Mouse (Mus musculus): Measurements from ENCODE around the gene Card11.

The Card11 gene

DNA sequence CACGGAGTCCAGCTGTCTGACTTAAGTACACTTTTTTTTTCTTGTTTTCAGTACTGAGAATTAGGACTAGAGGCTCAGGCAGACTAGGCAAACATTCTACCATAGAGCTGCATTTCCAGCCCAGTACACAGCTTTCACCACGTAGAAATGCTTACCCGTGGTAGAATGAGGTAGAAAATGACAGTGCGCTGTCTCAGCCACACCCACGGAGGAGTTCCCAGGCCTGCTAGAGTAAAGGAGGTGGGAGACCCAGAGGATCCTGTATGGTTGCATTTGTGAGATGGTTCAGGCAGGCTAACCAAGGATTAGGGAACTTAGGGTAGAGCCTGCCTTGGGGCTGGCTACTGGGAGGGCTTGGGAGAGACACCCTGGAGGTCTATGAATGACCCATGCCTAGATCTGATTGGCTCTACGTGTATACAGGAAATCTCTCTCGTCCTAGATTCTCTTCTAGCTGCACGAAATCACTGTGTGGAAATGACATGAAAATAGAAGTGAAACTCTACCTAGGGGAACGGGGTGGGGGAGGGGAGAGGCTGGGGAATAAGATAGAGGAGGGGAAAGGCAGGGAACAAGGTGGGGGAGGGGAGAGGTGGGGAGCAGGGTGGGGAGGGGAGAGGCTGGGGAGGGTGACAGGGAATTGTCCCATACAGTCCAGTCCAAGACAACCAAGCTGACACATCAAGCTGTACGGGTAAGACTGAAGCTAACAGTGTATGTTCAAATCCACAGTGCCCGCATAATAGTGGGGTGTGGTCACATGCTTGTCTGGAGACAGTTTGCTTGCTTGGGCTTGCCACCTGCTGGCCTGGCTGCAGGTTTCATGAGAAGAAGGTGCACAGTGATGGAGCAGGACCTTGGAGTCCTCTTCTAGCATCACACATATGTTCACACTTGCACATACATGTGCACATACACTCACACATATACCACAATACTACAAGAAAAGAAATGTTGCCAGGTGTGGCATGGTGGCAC, 8.0 kb downstream of the Card11 start:
- no peak for DNase-seq (ENCODE audit: low read depth)

DNA sequence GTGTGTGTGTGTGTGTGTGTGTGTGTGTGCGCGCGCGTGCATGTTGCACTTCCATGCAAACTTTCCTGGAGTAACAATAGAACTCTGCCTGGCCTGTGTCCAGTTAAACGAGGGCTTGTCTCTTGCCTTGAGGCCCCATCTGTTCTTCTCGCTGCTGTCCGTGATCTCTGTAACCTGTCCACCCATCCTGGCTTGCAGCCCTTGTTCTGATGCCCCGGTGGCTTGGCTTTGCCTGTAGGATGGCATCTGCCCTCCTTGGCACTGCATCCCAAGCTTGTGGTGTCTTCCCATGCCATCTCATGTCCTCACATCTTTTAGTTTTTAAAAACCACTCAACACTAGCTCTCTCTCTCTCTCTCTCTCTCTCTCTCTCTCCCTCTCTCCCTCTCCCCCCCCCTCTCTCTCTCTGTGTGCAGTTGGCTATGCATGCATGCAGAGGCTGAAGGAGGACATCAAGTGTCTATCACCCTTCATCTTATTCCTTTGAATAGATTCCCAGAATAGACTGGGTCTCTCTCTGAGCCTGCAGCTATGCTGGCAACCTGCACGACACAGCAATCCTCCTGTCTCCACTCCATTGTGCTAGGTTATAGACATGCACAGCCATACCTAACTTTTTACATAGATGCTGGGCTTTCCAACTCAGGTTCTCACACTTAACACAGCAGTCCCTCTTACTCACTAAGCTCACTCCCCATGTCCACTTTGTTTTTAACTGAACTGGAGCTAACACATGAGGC, 14.9 kb downstream of the Card11 start:
- DNase-seq (ENCODE audit: low read depth), result no peak

DNA sequence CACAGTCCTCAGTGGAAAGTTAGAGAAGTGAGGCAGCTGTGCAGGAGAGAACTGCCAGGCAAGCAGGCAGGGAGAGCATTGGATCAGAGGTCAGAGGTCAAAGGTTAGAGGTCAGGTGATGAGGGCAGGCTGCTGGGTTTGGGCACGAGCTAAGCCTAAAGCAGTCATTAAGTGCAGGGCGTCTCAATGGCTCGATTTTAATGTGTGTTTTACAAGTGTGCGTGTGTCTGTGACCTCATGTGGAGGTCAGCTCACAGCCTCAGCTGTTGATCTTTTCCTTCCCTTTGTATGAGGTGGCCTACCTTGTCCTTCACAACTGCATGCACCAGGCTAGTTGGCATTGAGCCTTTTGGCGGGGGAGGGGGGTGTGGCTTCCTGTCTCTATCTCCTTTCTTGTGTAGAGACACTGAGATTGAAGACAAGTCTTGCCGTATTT, 19.0 kb downstream of the Card11 start:
- peak; percentile 53 for DNase-seq (ENCODE audit: low read depth)

DNA sequence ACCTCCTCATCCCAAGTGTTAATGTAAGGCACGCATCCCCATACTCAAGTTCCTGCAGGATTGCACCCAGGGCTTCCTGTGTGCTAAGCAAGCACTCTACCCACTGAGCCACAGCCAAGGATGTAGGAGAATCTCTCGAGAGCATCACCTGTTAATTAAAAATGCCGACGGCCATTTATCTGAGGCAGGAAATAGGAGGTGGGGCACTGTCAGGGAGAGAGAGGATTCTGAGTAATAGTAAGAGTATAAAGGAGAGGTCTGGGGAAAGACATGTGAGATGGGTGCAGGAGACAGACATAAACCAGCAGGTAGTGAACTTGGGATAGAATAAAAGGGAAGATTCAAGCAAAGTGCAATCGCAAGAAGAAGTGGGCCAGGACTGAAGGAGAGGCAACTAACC, 19.6 kb downstream of the Card11 start:
- no peak for DNase-seq (ENCODE audit: low read depth)

DNA sequence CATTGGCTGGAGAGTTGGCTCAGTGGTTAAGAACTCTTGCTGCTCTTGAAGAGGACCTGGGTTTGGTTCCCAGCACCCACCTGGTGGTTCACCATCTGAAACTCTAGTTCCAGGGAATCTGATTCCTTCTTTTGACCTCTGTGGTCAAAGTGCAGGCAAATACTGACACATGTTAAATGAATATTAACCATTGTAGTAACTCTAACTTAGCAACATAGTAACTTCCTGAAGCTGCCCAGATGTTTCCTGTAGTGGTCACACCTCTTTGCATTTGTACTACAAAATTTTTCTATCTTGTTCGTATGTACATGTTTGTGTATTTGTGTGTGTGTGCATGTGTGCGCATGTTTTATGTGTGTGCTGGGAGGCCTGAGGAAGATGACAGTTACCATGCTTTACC, 20.3 kb downstream of the Card11 start:
- peak; percentile 66 for DNase-seq (ENCODE audit: low read depth)

DNA sequence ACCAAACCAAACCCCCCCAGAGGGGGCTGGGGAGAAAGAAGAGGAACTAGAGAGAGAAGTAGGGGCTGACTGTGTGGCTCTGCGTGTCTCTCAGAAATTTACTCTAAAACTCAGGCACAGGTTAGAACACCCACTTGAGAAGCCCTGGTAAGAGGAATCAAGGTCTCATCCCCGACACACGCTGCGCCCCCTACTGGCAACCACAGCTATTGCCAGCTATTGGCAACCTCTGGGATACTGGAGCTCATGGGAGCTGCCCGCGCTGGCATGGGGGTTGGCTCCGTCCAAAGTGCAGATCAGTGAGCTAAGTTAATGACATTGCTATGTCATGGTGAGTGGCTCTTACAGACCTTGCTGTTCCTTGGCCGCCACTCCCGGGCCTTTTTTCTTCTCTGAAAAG, 37.4 kb downstream of the Card11 start:
- DNase-seq (ENCODE audit: low read depth), result peak; percentile 28

DNA sequence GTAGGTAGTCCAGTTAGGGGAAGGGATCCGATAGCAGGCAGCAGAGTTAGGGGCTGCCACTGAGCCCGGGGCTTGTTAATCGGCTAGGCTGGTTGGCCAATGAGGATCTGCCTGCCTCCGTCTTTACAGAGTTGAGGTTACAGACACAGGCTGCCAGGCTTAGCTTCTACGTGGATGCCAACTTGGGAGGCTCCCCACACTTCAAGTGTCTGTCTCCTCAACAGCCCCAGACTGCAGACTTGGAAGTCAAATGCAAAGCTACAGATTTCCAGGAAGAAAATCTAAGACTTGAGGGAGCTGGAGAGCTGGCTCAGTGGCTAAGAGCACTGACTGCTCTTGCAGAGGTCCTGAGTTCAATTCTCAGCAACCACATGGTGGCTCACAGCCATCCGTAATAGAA, 39.6 kb downstream of the Card11 start:
- DNase-seq (ENCODE audit: low read depth), result no peak

DNA sequence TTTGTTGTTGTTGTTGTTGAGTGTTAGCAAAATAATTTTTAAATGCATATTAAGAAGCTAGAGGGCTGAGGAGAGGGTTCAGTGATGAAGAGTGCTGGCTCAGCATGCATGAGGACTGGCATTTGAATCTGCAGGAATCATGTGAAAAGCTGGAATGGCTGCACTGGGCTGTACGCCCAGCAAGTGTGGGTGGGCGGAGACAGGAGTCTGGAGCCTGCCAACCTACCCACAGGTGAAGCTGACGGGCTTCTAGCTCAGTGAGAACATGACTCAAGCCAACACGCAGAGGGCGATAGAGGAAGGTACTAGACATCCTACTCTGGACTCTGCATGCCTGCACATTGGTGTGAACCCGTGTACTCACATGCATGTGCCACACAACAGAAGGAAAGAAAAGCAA, 41.2 kb downstream of the Card11 start:
- DNase-seq (ENCODE audit: low read depth), result no peak

DNA sequence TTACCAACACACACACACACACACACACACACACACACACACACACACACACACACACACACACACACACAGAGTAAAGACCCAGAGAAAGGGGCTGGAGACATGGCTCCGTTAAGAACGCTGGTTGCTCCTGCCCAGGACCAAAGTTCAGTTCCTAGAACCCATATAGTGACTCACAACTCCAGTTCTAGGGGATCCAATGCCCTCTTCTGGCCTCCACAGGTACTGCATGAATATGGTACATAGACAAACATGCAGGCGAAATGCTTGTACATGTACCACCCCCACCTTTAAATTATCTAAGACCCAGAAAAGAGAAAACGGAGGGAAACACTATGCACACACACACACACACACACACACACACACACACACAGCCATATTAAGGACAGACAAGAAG, 43.3 kb downstream of the Card11 start:
- peak; percentile 21 for DNase-seq (ENCODE audit: low read depth)

DNA sequence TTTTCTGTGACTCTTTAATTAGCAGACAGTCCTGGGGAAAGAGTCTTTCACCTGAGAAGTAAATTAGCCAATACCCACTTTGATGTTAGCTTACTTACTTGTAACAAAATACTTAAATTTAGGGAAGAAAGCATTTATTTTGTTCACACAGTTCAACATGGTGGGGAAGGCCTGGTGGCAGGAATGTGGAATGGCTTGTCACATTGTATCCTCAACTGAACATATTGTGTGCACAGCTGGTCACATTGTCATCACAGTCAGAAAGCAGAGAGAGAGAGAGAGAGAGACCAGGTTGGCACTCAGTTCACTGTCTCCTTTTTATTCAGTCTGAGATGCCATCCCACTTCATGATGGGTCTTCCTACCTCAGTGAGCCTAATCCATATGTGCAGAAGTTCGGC, 44.7 kb downstream of the Card11 start:
- DNase-seq (ENCODE audit: low read depth), result no peak

DNA sequence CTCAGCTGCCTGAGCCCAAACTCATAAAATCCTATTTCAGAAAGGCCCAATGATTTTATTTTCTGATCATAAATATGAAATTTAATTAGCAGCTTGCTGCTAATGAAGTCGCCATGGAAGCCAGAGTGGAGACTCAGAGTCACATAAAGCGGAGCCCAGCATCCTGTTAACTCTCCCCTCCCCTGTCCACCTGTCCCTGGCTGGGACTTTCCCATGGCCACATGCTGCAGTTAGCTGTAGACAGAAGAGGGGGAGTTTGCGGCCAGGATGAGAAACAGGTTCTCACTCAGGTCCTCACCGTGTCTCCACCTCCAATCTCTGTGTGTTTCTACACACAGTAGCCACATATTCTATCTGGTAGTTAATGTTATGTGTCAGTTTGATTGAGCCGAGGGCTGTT, 48.6 kb downstream of the Card11 start:
- DNase-seq (ENCODE audit: low read depth), result no peak

DNA sequence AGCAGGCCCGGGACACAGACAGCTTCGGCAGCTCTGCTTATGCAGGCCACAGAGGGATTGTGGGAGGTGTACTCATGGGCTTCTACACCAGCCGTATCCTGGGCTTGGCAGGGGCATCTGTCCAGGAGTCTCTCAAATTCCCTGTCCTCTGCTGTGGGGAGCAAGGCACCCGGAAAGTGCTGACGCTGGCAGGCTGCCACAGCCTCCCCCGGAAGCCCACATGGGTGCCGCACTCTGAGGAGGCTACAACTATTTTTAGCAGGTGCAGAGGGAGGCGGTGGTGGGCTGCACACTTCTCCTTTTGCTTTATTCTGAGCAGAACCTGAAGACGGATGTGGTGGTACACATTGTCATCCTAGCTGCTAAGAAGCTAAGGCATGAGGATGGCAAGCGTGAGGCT, 52.4 kb downstream of the Card11 start:
- peak; percentile 32 for DNase-seq (ENCODE audit: low read depth)

DNA sequence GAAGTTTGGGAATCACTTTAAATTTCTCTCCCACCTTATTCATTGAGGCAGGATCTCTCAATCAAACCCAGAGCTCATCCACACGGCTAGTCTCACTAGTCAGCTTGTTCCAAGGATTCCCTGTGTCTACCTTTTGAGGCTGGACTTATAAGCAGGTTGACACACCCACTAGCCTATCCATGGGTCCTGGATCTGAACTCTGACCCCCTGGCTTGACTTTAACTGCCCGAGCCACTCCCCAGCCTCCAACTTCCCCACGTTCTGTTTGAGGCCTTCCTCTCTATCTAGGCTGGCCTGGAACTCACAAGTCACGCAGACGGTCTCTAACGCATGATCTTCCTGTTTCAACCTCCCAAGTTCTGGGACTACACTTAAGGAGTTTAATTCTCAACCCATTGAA, 54.3 kb downstream of the Card11 start:
- no peak for DNase-seq (ENCODE audit: low read depth)

DNA sequence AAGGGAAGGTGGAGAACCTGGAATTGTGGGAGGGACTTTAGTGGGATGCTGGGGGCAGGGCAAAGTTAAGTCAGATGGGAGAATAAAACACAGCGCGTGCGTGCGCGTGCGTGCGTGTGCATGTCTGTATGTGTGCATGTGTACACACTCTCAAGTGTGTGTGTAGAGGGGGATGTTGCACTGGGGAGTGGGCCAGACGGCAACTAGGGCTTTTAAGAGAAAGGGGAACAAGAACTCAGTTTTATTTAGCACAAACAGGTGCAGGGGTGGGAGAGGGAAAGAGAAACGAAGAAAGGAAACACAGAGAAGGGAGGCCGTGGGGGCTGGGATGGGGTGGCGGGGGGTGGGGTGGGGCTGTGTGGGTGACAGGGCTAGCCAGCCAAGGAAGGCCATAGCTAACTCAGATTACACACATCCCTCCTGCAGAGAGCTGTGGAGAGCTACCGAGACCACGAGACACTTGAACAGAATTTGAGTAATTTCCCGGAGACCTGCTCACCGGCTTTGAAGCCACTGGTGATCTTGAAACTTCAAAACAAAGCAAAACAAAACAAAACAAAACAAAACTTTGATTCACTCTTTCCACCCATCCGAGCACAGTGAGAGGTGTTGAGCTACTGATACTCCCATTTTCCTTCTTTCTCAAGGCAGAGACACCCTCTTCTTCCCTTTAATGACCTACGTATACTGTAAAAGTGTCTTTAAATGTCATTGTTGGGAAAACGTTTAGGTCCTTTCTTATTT, 55.8 kb downstream of the Card11 start:
- DNase-seq (ENCODE audit: low read depth), result no peak

DNA sequence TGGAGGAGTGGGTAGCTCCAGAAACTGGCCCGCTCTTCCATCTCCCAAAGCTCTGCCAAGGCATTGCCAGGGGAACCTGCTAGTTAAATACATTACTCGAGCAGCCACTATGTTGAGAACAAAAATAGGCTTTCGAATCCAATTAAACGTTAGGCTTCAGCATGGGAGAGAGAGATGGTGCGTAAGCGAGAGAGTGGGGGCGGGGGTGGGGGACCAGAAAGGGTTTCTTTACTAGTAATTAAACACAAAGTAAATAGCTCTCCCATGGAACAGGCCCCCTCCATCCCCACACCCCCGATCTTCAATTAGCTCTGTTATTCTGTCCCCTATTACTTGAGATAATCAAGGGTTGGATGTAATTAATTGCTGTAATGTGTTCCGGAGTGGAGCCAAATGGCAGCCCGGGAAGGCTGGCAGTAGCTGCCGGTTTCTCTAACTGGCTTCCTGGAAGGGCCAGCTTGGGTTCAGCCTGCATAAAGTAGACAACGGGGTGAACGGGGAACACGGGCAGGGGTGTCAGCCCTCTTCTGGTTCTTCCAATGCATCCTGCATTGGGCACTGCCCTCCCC, 59.4 kb downstream of the Card11 start:
- DNase-seq (ENCODE audit: low read depth), result no peak

DNA sequence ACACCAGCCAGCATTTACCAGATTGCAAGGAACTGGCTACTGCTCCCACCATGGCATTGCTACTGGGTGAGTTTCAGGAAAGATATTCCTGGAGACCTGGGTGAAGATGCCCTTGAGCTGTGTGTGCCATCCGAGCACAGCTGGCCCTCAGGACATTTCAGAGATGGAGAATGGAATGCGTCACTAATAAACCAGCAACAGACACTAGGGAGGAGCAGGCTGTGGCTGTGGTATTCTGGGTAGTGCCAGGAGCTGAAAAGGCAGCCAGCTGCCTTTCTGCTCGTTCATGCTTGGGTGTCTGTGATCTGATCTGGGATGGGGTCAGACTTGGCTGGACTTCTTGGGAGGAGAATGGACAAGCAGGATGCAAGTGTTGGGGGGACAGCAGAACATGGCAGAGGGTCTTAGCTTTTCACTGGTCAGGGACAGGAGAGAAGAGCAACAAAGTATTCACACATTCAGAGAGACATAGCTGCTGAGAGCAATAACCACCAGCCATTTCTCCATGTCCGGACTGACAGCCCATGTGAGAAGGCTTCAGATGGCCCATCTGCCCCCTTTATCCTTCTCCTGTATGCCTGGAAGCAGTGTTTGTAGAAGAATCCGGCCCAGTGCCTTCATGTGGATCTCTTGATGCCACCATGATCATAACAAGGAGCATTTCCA, 60.0 kb downstream of the Card11 start:
- DNase-seq (ENCODE audit: low read depth), result no peak

DNA sequence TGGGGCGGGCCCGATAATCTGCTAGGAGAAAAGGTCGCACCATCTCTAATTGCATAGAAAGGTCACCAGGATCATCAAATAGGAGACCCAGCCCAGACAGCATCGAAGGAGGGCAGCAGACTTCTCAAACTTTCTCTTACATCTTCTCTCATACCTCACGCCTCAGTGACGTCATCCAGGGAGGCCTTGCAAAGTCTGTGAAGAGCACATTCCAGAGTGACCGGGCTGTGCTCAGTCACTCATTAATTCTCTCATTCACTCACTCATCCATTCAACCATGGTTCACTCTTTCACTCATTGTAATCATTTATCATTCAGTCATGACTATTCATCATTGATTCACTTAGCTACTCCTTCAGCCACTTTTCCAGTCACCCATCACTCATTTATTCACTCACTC, 63.6 kb downstream of the Card11 start:
- no peak for DNase-seq (ENCODE audit: low read depth)

DNA sequence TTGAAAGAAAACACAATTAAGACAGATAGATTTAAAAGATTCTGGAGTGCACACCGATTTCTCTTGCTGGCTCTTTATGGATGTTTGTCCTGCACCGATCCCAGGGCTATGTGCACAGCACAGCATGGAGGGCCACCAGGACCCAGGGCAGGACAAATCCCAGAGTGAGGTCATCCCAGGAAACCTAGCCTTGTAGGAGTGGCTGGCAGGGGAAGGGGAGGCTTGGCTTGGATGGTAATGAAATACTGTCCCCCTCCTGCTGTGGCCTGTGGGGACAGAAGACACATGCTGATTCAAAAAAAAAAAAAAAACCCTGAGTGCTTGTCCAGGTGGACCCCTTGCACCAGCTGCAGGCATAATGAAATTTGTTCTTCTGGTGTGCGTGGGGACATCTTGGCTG, 64.5 kb downstream of the Card11 start:
- no peak for DNase-seq (ENCODE audit: low read depth)

DNA sequence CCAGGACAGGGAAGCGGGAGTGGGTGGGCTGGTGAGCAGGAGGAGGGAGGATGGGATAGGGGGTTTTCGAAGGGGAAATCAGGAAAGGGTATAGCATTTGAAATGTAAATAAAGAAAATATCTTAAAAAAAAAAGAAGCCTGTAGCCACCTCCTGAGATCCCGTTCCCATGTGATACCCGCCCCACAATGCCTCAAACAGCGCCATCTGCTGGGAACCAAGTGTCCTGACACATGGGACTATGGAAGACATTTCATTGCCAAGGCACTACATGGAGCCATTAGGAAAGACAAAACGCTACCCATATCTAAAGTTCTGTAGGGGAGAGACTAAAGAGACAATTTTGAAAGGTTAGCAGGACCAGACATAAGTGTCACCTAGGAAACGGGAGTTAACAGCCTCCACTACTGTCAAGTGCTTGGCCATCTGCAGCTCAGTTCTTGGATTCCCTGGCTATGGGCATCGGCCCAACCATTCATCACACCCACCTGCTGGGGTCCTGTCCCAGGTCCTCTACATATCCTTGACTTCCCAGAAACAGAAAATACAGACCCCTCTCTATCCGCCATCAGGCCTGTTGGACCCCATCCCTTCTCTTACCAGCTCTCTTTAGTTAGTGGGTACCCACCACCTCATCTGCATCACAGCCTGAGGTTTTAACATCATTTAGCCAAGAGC, 65.6 kb downstream of the Card11 start:
- DNase-seq (ENCODE audit: low read depth), result no peak

DNA sequence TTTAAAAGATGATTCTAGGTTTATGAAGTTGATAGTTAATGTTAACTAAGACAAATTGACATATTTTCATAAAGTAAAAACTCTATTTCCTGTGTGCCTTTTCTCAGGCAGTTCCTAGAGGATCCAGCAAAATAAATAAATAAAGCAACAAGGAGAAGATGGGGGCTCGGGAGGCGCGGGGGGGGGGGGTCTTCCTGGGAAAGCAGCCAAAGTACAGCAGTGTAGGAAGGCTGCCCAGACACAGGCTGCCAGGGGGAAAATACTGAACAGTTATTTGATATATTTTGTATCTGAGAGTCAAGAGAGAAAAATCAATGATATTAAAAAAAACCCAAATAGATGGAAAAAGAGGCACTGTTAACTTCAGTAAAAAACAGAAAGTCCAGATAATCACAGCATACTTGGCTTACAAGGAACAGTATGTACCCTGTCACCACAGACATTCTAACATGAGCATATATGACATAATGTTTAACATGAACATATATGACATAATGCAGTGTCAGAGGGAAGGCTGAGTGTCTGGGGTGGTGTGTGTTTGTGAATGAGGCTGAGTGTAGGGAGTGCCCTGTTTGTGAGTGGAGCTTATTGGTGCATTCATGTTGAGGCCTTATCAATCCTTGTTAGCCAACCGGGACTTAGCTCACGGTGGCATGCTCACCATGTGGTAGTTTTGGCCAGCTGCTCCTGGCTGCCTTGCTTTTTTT, 68.7 kb downstream of the Card11 start:
- no peak for DNase-seq (ENCODE audit: low read depth)

All from 416B (cell line).